In genomic region chr3:125190571-125190970, GRCm38 (mm10) we compare ENCODE assay signal across 24 mouse cellular contexts.
A peak's percentile ranks its signal among the peaks of the same experiment; 100 is the strongest.
DNase-seq lines count a peak whose midpoint lies in the region; ATAC-seq and TF ChIP-seq lines count a peak whose summit lies in the region.
"Had no signal": no experiment of that assay in that cellular context is flagged by ENCODE, and none has a peak within 500 bp of the region (broad histone marks: within the 10 kb centered on the region; RNA-seq: fewer than 3 reads in every experiment).

No protein-coding gene starts in this region.

- H3K4me2 ChIP-seq in forebrain, embryonic 12.5 days, result no peak overlapping the region
- no peak overlapping the region for H3K4me2 ChIP-seq in lung, postnatal 0 days (replicated peaks; ENCODE audit: low read depth, low read length)
- H3K4me2 ChIP-seq in hindbrain, embryonic 14.5 days (replicated peaks), result no peak overlapping the region
- no peak overlapping the region for H3K4me2 ChIP-seq in midbrain, embryonic 15.5 days
- H3K4me2 ChIP-seq: heart, embryonic 15.5 days; limb, embryonic 13.5 days; liver, embryonic 12.5 days; neural tube, embryonic 13.5 days had no signal

- H3K36me3 ChIP-seq in forebrain, embryonic 12.5 days (replicated peaks), result no peaks in the 10 kb centered on the region
- no peaks in the 10 kb centered on the region for H3K36me3 ChIP-seq in forebrain, embryonic 10.5 days (replicated peaks)
- no peaks in the 10 kb centered on the region for H3K36me3 ChIP-seq in lung, postnatal 0 days (ENCODE audit: insufficient read depth, low read length)
- no peaks in the 10 kb centered on the region for H3K36me3 ChIP-seq in hindbrain, embryonic 14.5 days (replicated peaks; ENCODE audit: control insufficient read depth, insufficient read depth)
- H3K36me3 ChIP-seq in midbrain, embryonic 15.5 days (replicated peaks), result no peaks in the 10 kb centered on the region
- H3K36me3 ChIP-seq: heart, embryonic 15.5 days; limb, embryonic 13.5 days; liver, embryonic 12.5 days; neural tube, embryonic 13.5 days had no signal

- intact Hi-C loops in left cerebral cortex, postnatal 14 days (cut with DNase I), result no loop called here

- peak; percentile 61 for ATAC-seq in forebrain, embryonic 12.5 days (ENCODE audit: low FRiP score)
- no peak for ATAC-seq in lung, postnatal 0 days
- peak; percentile 51; the same call in 1 of the 2 replicates for ATAC-seq in hindbrain, embryonic 14.5 days (ENCODE audit: low FRiP score)
- peak; percentile 74; the same call in 1 of the 2 replicates for ATAC-seq in midbrain, embryonic 15.5 days (replicated peaks)
- ATAC-seq: liver, embryonic 12.5 days; Patski had no signal

- TF ChIP-seq EP300 in lung, postnatal 0 days (IDR thresholded peaks at IDR 0.05), result no peak

- no peak for DNase-seq in forebrain, embryonic 10.5 days (ENCODE audit: extremely low spot score, low spot score)
- DNase-seq in lung, postnatal 0 days (ENCODE audit: low spot score), result peak; percentile 11
- no peak for DNase-seq in lung, postnatal 4 days
- DNase-seq in hindbrain, embryonic 14.5 days (ENCODE audit: low spot score), result peak; percentile 31
- DNase-seq in left cerebral cortex, postnatal 14 days (ENCODE audit: low spot score in 2 of 2), result no peak
- DNase-seq in layer of hippocampus, postnatal 14 days (ENCODE audit: low spot score in 2 of 2), result no peak
- DNase-seq: adrenal gland, postnatal 36 days; cerebellum, adult 11 months; cerebellum, adult 9-11 months; gastrocnemius, postnatal 36 days; heart, postnatal 36 days; kidney, adult 8-10 months; kidney, postnatal 36 days; lung, adult 18-20 months; lung, postnatal 14 days; right cerebral cortex, adult 18-20 months had no signal

- H3K9me3 ChIP-seq in forebrain, embryonic 12.5 days, result no peaks in the 10 kb centered on the region
- H3K9me3 ChIP-seq in forebrain, embryonic 10.5 days, result no peaks in the 10 kb centered on the region
- no peaks in the 10 kb centered on the region for H3K9me3 ChIP-seq in lung, postnatal 0 days (ENCODE audit: low read length)
- no peaks in the 10 kb centered on the region for H3K9me3 ChIP-seq in hindbrain, embryonic 14.5 days (ENCODE audit: control insufficient read depth, low read length)
- no peaks in the 10 kb centered on the region for H3K9me3 ChIP-seq in midbrain, embryonic 15.5 days
- H3K9me3 ChIP-seq: heart, embryonic 15.5 days; limb, embryonic 13.5 days; liver, embryonic 12.5 days; neural tube, embryonic 13.5 days had no signal

- TF ChIP-seq CTCF in lung, postnatal 0 days (IDR thresholded peaks at IDR 0.05), result no peak

- H3K27ac ChIP-seq in forebrain, embryonic 12.5 days, result no peak overlapping the region
- H3K27ac ChIP-seq in forebrain, embryonic 10.5 days, result no peak overlapping the region
- no peak overlapping the region for H3K27ac ChIP-seq in lung, postnatal 0 days (ENCODE audit: low read length)
- no peak overlapping the region for H3K27ac ChIP-seq in hindbrain, embryonic 14.5 days
- no peak overlapping the region for H3K27ac ChIP-seq in midbrain, embryonic 15.5 days
- H3K27ac ChIP-seq: heart, embryonic 15.5 days; limb, embryonic 13.5 days; liver, embryonic 12.5 days; neural tube, embryonic 13.5 days; stomach, postnatal 0 days had no signal

- no peak overlapping the region for H3K4me3 ChIP-seq in forebrain, embryonic 12.5 days (replicated peaks)
- H3K4me3 ChIP-seq in forebrain, embryonic 10.5 days, result no peak overlapping the region
- no peak overlapping the region for H3K4me3 ChIP-seq in lung, postnatal 0 days (ENCODE audit: low read depth, low read length)
- no peak overlapping the region for H3K4me3 ChIP-seq in hindbrain, embryonic 14.5 days (replicated peaks; ENCODE audit: low read length)
- H3K4me3 ChIP-seq in midbrain, embryonic 15.5 days, result no peak overlapping the region
- H3K4me3 ChIP-seq: heart, embryonic 15.5 days; limb, embryonic 13.5 days; liver, embryonic 12.5 days; neural tube, embryonic 13.5 days had no signal

- H3K27me3 ChIP-seq in forebrain, embryonic 12.5 days, result no peaks in the 10 kb centered on the region
- H3K27me3 ChIP-seq in forebrain, embryonic 10.5 days (ENCODE audit: poor library complexity, severe bottlenecking), result no peaks in the 10 kb centered on the region
- H3K27me3 ChIP-seq in lung, postnatal 0 days (replicated peaks; ENCODE audit: insufficient read depth, low read length), result no peaks in the 10 kb centered on the region
- no peaks in the 10 kb centered on the region for H3K27me3 ChIP-seq in hindbrain, embryonic 14.5 days (ENCODE audit: control insufficient read depth, insufficient read depth, low read length)
- no peaks in the 10 kb centered on the region for H3K27me3 ChIP-seq in midbrain, embryonic 15.5 days (replicated peaks)
- H3K27me3 ChIP-seq: heart, embryonic 15.5 days; limb, embryonic 13.5 days; liver, embryonic 12.5 days; neural tube, embryonic 13.5 days; Patski had no signal

- H3K9ac ChIP-seq in forebrain, embryonic 12.5 days, result no peak overlapping the region
- no peak overlapping the region for H3K9ac ChIP-seq in lung, postnatal 0 days (replicated peaks; ENCODE audit: low read depth)
- H3K9ac ChIP-seq in hindbrain, embryonic 14.5 days, result no peak overlapping the region
- H3K9ac ChIP-seq in midbrain, embryonic 15.5 days, result no peak overlapping the region
- H3K9ac ChIP-seq: heart, embryonic 15.5 days; limb, embryonic 13.5 days; liver, embryonic 12.5 days; neural tube, embryonic 13.5 days had no signal

- H3K4me1 ChIP-seq in forebrain, embryonic 12.5 days, result no peaks in the 10 kb centered on the region
- H3K4me1 ChIP-seq in forebrain, embryonic 10.5 days, result no peaks in the 10 kb centered on the region
- no peaks in the 10 kb centered on the region for H3K4me1 ChIP-seq in lung, postnatal 0 days (ENCODE audit: insufficient read depth, low read depth, low read length)
- H3K4me1 ChIP-seq in hindbrain, embryonic 14.5 days (replicated peaks; ENCODE audit: control insufficient read depth, insufficient read depth, low read length), result no peaks in the 10 kb centered on the region
- no peaks in the 10 kb centered on the region for H3K4me1 ChIP-seq in midbrain, embryonic 15.5 days
- H3K4me1 ChIP-seq: heart, embryonic 15.5 days; limb, embryonic 13.5 days; liver, embryonic 12.5 days; neural tube, embryonic 13.5 days had no signal

Comparison
In these comparisons a context has a peak if more than half of its experiments do, and no peak if none do; other contexts are left out.
1. DNase-seq: peak in lung, postnatal 0 days (single experiment) and hindbrain, embryonic 14.5 days (single experiment); none in forebrain, embryonic 10.5 days (single experiment), lung, postnatal 4 days (0 of 2), left cerebral cortex, postnatal 14 days (0 of 2) and layer of hippocampus, postnatal 14 days (0 of 2).